11 mouse cellular contexts compared by ENCODE assay signal in genomic region chr8:104353186-104353585, GRCm38 (mm10). TPM values are rescaled to one million over a fixed set of nuclear protein-coding genes. Genes with fewer than 3 reads are reported as not detected.
DNase-seq lines count a peak whose midpoint lies in the region; ATAC-seq and TF ChIP-seq lines count a peak whose summit lies in the region.
"Had no signal": no experiment of that assay in that cellular context is flagged by ENCODE, and none has a peak within 500 bp of the region (broad histone marks: within the 10 kb centered on the region; RNA-seq: fewer than 3 reads in every experiment).

No protein-coding gene starts in this region.

- no peaks in the 10 kb centered on the region for H3K9me3 ChIP-seq in neural tube, embryonic 11.5 days (ENCODE audit: control insufficient read depth, low read length)
- no peaks in the 10 kb centered on the region for H3K9me3 ChIP-seq in liver, embryonic 14.5 days (ENCODE audit: control insufficient read depth, low read length)
- H3K9me3 ChIP-seq in stomach, postnatal 0 days (ENCODE audit: control insufficient read depth, low read length), result no peaks in the 10 kb centered on the region
- H3K9me3 ChIP-seq: heart, embryonic 13.5 days had no signal

- 55% methylated on average over 5 of the region's 5 CpGs for WGBS in heart, adult 2 months
- 58% methylated on average over 5 of the region's 5 CpGs for WGBS in neural tube, embryonic 11.5 days
- 45% methylated on average over 5 of the region's 5 CpGs for WGBS in liver, embryonic 14.5 days (ENCODE audit: insufficient replicate concordance)
- 66% methylated on average over 5 of the region's 5 CpGs for WGBS in stomach, postnatal 0 days

- no peak overlapping the region for H3K4me3 ChIP-seq in heart, adult 2 months
- H3K4me3 ChIP-seq in neural tube, embryonic 11.5 days (ENCODE audit: low read depth, low read length), result no peak overlapping the region
- H3K4me3 ChIP-seq in liver, embryonic 14.5 days (ENCODE audit: insufficient read depth in 1 of 2, low read depth in 2 of 2, low read length in 2 of 2), result no peak overlapping the region
- no peak overlapping the region for H3K4me3 ChIP-seq in stomach, postnatal 0 days (ENCODE audit: low read depth, low read length)
- H3K4me3 ChIP-seq: heart, embryonic 13.5 days had no signal

- H3K4me2 ChIP-seq in neural tube, embryonic 11.5 days (ENCODE audit: low read depth), result no peak overlapping the region
- no peak overlapping the region for H3K4me2 ChIP-seq in liver, embryonic 14.5 days (ENCODE audit: low read depth)
- no peak overlapping the region for H3K4me2 ChIP-seq in stomach, postnatal 0 days (replicated peaks; ENCODE audit: low read depth)
- H3K4me2 ChIP-seq: heart, embryonic 13.5 days had no signal

- no peak overlapping the region for H3K9ac ChIP-seq in heart, adult 2 months (ENCODE audit: low read depth, low read length)
- H3K9ac ChIP-seq in neural tube, embryonic 11.5 days (ENCODE audit: low read length), result no peak overlapping the region
- no peak overlapping the region for H3K9ac ChIP-seq in liver, embryonic 14.5 days (replicated peaks)
- no peak overlapping the region for H3K9ac ChIP-seq in stomach, postnatal 0 days (ENCODE audit: low read length)
- H3K9ac ChIP-seq: heart, embryonic 13.5 days had no signal

- intact Hi-C loops in heart, adult 2 months (cut with DNase I), result no loop called here
- intact Hi-C loops in gastrocnemius, postnatal 36 days (cut with DNase I), result no loop called here

- H3K36me3 ChIP-seq in heart, adult 2 months (ENCODE audit: control insufficient read depth, insufficient read depth, low read length), result no peaks in the 10 kb centered on the region
- 0 out of 2 replicates have a peak, but pooled peaks cover 2% of the 10 kb centered on the region for H3K36me3 ChIP-seq in neural tube, embryonic 11.5 days (ENCODE audit: control insufficient read depth, insufficient read depth, low read length)
- H3K36me3 ChIP-seq in liver, embryonic 14.5 days (replicated peaks; ENCODE audit: control insufficient read depth, insufficient read depth, low read depth), result no peaks in the 10 kb centered on the region
- peaks cover 3% of the 10 kb centered on the region; the same call in 1 of the 2 replicates for H3K36me3 ChIP-seq in stomach, postnatal 0 days (ENCODE audit: control insufficient read depth, insufficient read depth, low read length)

- ATAC-seq in neural tube, embryonic 11.5 days (ENCODE audit: insufficient read depth, low FRiP score, low TSS enrichment), result peak; percentile 31; the same call in 1 of the 2 replicates
- ATAC-seq in liver, embryonic 14.5 days (ENCODE audit: insufficient read depth), result no peak
- ATAC-seq in stomach, postnatal 0 days (ENCODE audit: low FRiP score, low TSS enrichment), result peak; percentile 21; the same call in 1 of the 2 replicates

- no peak for TF ChIP-seq EP300 in heart, adult 2 months (IDR thresholded peaks at IDR 0.05; ENCODE audit: insufficient read depth, low read depth, low read length)
- TF ChIP-seq EP300 in liver, embryonic 14.5 days (IDR thresholded peaks at IDR 0.05; ENCODE audit: low read depth), result no peak
- TF ChIP-seq EP300 in stomach, postnatal 0 days (optimal IDR thresholded peaks at IDR 0.05), result no peak

- no peaks in the 10 kb centered on the region for H3K79me2 ChIP-seq in heart, adult 2 months (replicated peaks; ENCODE audit: control insufficient read depth, insufficient read depth, low read length)

- no peaks in the 10 kb centered on the region for H3K4me1 ChIP-seq in heart, adult 2 months (ENCODE audit: control insufficient read depth, insufficient read depth, low read length)
- no peaks in the 10 kb centered on the region for H3K4me1 ChIP-seq in neural tube, embryonic 11.5 days (ENCODE audit: control insufficient read depth, insufficient read depth, low read length)
- no peaks in the 10 kb centered on the region for H3K4me1 ChIP-seq in liver, embryonic 14.5 days (replicated peaks; ENCODE audit: control insufficient read depth in 2 of 2, insufficient read depth in 2 of 2, low read length in 1 of 2)
- H3K4me1 ChIP-seq in stomach, postnatal 0 days (replicated peaks; ENCODE audit: control insufficient read depth, insufficient read depth), result no peaks in the 10 kb centered on the region

- no peak for DNase-seq in heart, adult 2 months
- DNase-seq in heart, adult 11 months, result no peak
- DNase-seq in neural tube, embryonic 11.5 days (ENCODE audit: low spot score), result no peak
- DNase-seq in neural tube, embryonic 10.5 days (ENCODE audit: extremely low spot score, low spot score), result no peak
- no peak for DNase-seq in liver, embryonic 14.5 days (ENCODE audit: low read depth in 3 of 3, low spot score in 3 of 3)
- DNase-seq in stomach, postnatal 0 days (ENCODE audit: low spot score), result no peak
- DNase-seq in gastrocnemius, postnatal 36 days, result no peak
- no peak for DNase-seq in layer of hippocampus, postnatal 25 days (ENCODE audit: extremely low spot score in 1 of 2, low spot score in 1 of 2)

- H3K27me3 ChIP-seq in heart, adult 2 months (ENCODE audit: control insufficient read depth, insufficient read depth, low read length), result no peaks in the 10 kb centered on the region
- H3K27me3 ChIP-seq in neural tube, embryonic 11.5 days (ENCODE audit: control insufficient read depth, insufficient read depth, low read length), result no peaks in the 10 kb centered on the region
- no peaks in the 10 kb centered on the region for H3K27me3 ChIP-seq in liver, embryonic 14.5 days (ENCODE audit: control insufficient read depth, insufficient read depth, low read length)
- no peaks in the 10 kb centered on the region for H3K27me3 ChIP-seq in stomach, postnatal 0 days (ENCODE audit: control insufficient read depth, insufficient read depth, low read length)
- H3K27me3 ChIP-seq: heart, embryonic 13.5 days had no signal

- H3K27ac ChIP-seq in heart, adult 2 months, result no peak overlapping the region
- H3K27ac ChIP-seq in neural tube, embryonic 11.5 days (ENCODE audit: low read depth, low read length), result no peak overlapping the region
- H3K27ac ChIP-seq in liver, embryonic 14.5 days, result no peak overlapping the region
- H3K27ac ChIP-seq in stomach, postnatal 0 days (replicated peaks), result no peak overlapping the region
- H3K27ac ChIP-seq: heart, embryonic 13.5 days had no signal

- peak; percentile 33 for TF ChIP-seq CTCF in heart, adult 2 months (IDR thresholded peaks at IDR 0.05)
- peak; percentile 42 for TF ChIP-seq CTCF in liver, embryonic 14.5 days (IDR thresholded peaks at IDR 0.05; ENCODE audit: low read depth)
- peak; percentile 54 for TF ChIP-seq CTCF in stomach, postnatal 0 days (IDR thresholded peaks at IDR 0.05; ENCODE audit: low read depth)

- no peak for TF ChIP-seq POLR2A in heart, adult 2 months (IDR thresholded peaks at IDR 0.05; ENCODE audit: insufficient read depth, low read depth, low read length)

RNA-seq across cellular contexts. Expression of gene Cmtm3, which starts 14.0 kb away (rescaled TPM):
- total RNA-seq in heart, adult 2 months (2021), result 10 to 100 TPM; 10.5 to 16.4 TPM
- polyA plus RNA-seq in heart, adult 2 months (2012; rRNA removed), result 39.1 and 44.1 TPM in 2 replicates
- polyA plus RNA-seq in neural tube, embryonic 11.5 days (2014; fragmentation: Nextera tagmentation; extraction: Ambion mirVana), result 84.6 and 90.8 TPM in 2 replicates
- polyA plus RNA-seq in liver, embryonic 14.5 days (2012; rRNA removed), result 14.0 and 14.3 TPM in 2 replicates
- 14.1 and 14.6 TPM in 2 replicates for polyA plus RNA-seq in liver, embryonic 14.5 days (2014; fragmentation: Nextera tagmentation; extraction: Ambion mirVana)
- 48.4 and 52.1 TPM in 2 replicates for polyA plus RNA-seq in stomach, postnatal 0 days (2015; fragmentation: Nextera tagmentation; extraction: Ambion mirVana)
- total RNA-seq in gastrocnemius, postnatal 36 days (2021), result 1 to 10 TPM; 5.1 to 5.7 TPM
- total RNA-seq in layer of hippocampus, postnatal 25 days (2021), result 10 to 100 TPM; 12.4 to 16.5 TPM

RNA-seq across cellular contexts. Expression of gene Cmtm2b, which starts 31.2 kb away (rescaled TPM):
- not detected for total RNA-seq in heart, adult 2 months (2021)
- polyA plus RNA-seq in heart, adult 2 months (2012; rRNA removed), result 0.12 and 0.20 TPM in 2 replicates
- polyA plus RNA-seq in neural tube, embryonic 11.5 days (2014; fragmentation: Nextera tagmentation; extraction: Ambion mirVana), result not detected in 2 replicates
- not detected in 2 replicates for polyA plus RNA-seq in liver, embryonic 14.5 days (2012; rRNA removed)
- not detected in 2 replicates for polyA plus RNA-seq in liver, embryonic 14.5 days (2014; fragmentation: Nextera tagmentation; extraction: Ambion mirVana)
- polyA plus RNA-seq in stomach, postnatal 0 days (2015; fragmentation: Nextera tagmentation; extraction: Ambion mirVana), result not detected in 2 replicates
- total RNA-seq in gastrocnemius, postnatal 36 days (2021), result not detected
- total RNA-seq in layer of hippocampus, postnatal 25 days (2021), result not detected
- total RNA-seq: layer of hippocampus, postnatal 14 days had no signal
- polyA plus RNA-seq: heart, embryonic 13.5 days; lung, embryonic 16.5 days had no signal

RNA-seq across cellular contexts. Expression of gene Gm11020, which starts 31.8 kb away (rescaled TPM):
- total RNA-seq in heart, adult 2 months (2021), result not detected
- not detected in 2 replicates for polyA plus RNA-seq in heart, adult 2 months (2012; rRNA removed)
- not detected in 2 replicates for polyA plus RNA-seq in neural tube, embryonic 11.5 days (2014; fragmentation: Nextera tagmentation; extraction: Ambion mirVana)
- polyA plus RNA-seq in liver, embryonic 14.5 days (2012; rRNA removed), result not detected in 2 replicates
- polyA plus RNA-seq in liver, embryonic 14.5 days (2014; fragmentation: Nextera tagmentation; extraction: Ambion mirVana), result not detected in 2 replicates
- not detected in 2 replicates for polyA plus RNA-seq in stomach, postnatal 0 days (2015; fragmentation: Nextera tagmentation; extraction: Ambion mirVana)
- not detected for total RNA-seq in gastrocnemius, postnatal 36 days (2021)
- total RNA-seq in layer of hippocampus, postnatal 25 days (2021), result not detected
- total RNA-seq: layer of hippocampus, postnatal 14 days had no signal
- polyA plus RNA-seq: heart, embryonic 13.5 days; lung, embryonic 16.5 days had no signal

RNA-seq across cellular contexts. Expression of gene Cmtm4, which starts 42.4 kb away (rescaled TPM):
- 10 to 100 TPM; 10.0 to 11.4 TPM for total RNA-seq in heart, adult 2 months (2021)
- 7.3 and 13.4 TPM in 2 replicates for polyA plus RNA-seq in heart, adult 2 months (2012; rRNA removed)
- polyA plus RNA-seq in neural tube, embryonic 11.5 days (2014; fragmentation: Nextera tagmentation; extraction: Ambion mirVana), result 2.8 and 3.2 TPM in 2 replicates
- polyA plus RNA-seq in liver, embryonic 14.5 days (2012; rRNA removed), result 1.7 TPM in 2 replicates
- 0.44 and 0.54 TPM in 2 replicates for polyA plus RNA-seq in liver, embryonic 14.5 days (2014; fragmentation: Nextera tagmentation; extraction: Ambion mirVana)
- 4.6 and 4.8 TPM in 2 replicates for polyA plus RNA-seq in stomach, postnatal 0 days (2015; fragmentation: Nextera tagmentation; extraction: Ambion mirVana)
- 1 to 10 TPM; 4.2 to 4.9 TPM for total RNA-seq in gastrocnemius, postnatal 36 days (2021)
- 10 to 100 TPM; 53.2 to 56.9 TPM for total RNA-seq in layer of hippocampus, postnatal 25 days (2021)

RNA-seq across cellular contexts. Expression of gene Cmtm1, which starts 43.2 kb away (rescaled TPM):
- not detected for total RNA-seq in heart, adult 2 months (2021)
- polyA plus RNA-seq in heart, adult 2 months (2012; rRNA removed), result not detected in 2 replicates
- polyA plus RNA-seq in neural tube, embryonic 11.5 days (2014; fragmentation: Nextera tagmentation; extraction: Ambion mirVana), result not detected in 2 replicates
- not detected in 2 replicates for polyA plus RNA-seq in liver, embryonic 14.5 days (2012; rRNA removed)
- polyA plus RNA-seq in liver, embryonic 14.5 days (2014; fragmentation: Nextera tagmentation; extraction: Ambion mirVana), result not detected in 2 replicates
- polyA plus RNA-seq in stomach, postnatal 0 days (2015; fragmentation: Nextera tagmentation; extraction: Ambion mirVana), result not detected in 2 replicates
- not detected for total RNA-seq in gastrocnemius, postnatal 36 days (2021)
- not detected for total RNA-seq in layer of hippocampus, postnatal 25 days (2021)
- total RNA-seq: layer of hippocampus, postnatal 14 days had no signal
- polyA plus RNA-seq: heart, embryonic 13.5 days; lung, embryonic 16.5 days had no signal
